Comparison of ENCODE assay signal across 8 mouse cellular contexts in genomic region chr13:21918570-21919419, GRCm38 (mm10). TPM values are rescaled to one million over a fixed set of nuclear protein-coding genes. Genes with fewer than 3 reads are reported as not detected.
DNase-seq lines count a peak whose midpoint lies in the region; ATAC-seq and TF ChIP-seq lines count a peak whose summit lies in the region.

No protein-coding gene starts in this region.

- peaks cover 35% of the 10 kb centered on the region for H3K27me3 ChIP-seq in hindbrain, postnatal 0 days (ENCODE audit: insufficient read depth, low read length)
- H3K27me3 ChIP-seq in liver, embryonic 12.5 days (replicated peaks) = peaks cover 12% of the 10 kb centered on the region; the same call in 1 of the 2 replicates
- no peaks in the 10 kb centered on the region for H3K27me3 ChIP-seq in myocyte (ENCODE audit: control insufficient read depth, insufficient read depth, insufficient read length)

- H3K4me3 ChIP-seq in layer of hippocampus, adult 2 months = peak overlapping the region; percentile 42
- peak overlapping the region; percentile 35 for H3K4me3 ChIP-seq in hindbrain, postnatal 0 days (ENCODE audit: low read length)
- H3K4me3 ChIP-seq in liver, embryonic 12.5 days = peak overlapping the region; percentile 68
- H3K4me3 ChIP-seq in myocyte = peak overlapping the region; percentile 13

- peak; percentile 56; the same call in 1 of the 2 replicates for ATAC-seq in hindbrain, postnatal 0 days
- peak; percentile 88 for ATAC-seq in liver, embryonic 12.5 days

- no peak for TF ChIP-seq POLR2A in brain, embryonic 14.5 days (IDR thresholded peaks at IDR 0.05; ENCODE audit: borderline replicate concordance, extremely low read depth, insufficient read depth, insufficient read length, poor library complexity, severe bottlenecking)
- no peak for TF ChIP-seq POLR2A in myocyte (IDR thresholded peaks at IDR 0.05; ENCODE audit: insufficient read length, low read depth)

- no peak overlapping the region for H3K27ac ChIP-seq in layer of hippocampus, adult 2 months
- no peak overlapping the region for H3K27ac ChIP-seq in hindbrain, postnatal 0 days
- peak overlapping the region; percentile 66 for H3K27ac ChIP-seq in liver, embryonic 12.5 days

- no peaks in the 10 kb centered on the region for H3K79me2 ChIP-seq in myocyte (ENCODE audit: control insufficient read depth, insufficient read depth)

- DNase-seq in layer of hippocampus, adult 2 months (ENCODE audit: low spot score in 2 of 2) = no peak
- DNase-seq in layer of hippocampus, adult 18-20 months (ENCODE audit: low spot score in 2 of 2) = no peak
- peak; percentile 71 for DNase-seq in brain, embryonic 14.5 days (ENCODE audit: low read depth)
- DNase-seq in gastrocnemius, adult 8-10 months (ENCODE audit: low spot score in 2 of 2) = peak; percentile 22 to 24
- peak; percentile 43 for DNase-seq in hindbrain, postnatal 0 days (ENCODE audit: low spot score)
- peak; percentile 44 to 70 for DNase-seq in thymus, adult 18-20 months

- peak overlapping the region; percentile 59 for H3K4me2 ChIP-seq in hindbrain, postnatal 0 days (ENCODE audit: low read depth, low read length)
- H3K4me2 ChIP-seq in liver, embryonic 12.5 days = peak overlapping the region; percentile 94
- H3K4me2 ChIP-seq in myocyte (ENCODE audit: low read depth) = peak overlapping the region; percentile 67

- H3K36me3 ChIP-seq in hindbrain, postnatal 0 days (ENCODE audit: insufficient read depth, low read length) = no peaks in the 10 kb centered on the region
- no peaks in the 10 kb centered on the region for H3K36me3 ChIP-seq in liver, embryonic 12.5 days
- H3K36me3 ChIP-seq in myocyte (ENCODE audit: control insufficient read depth, insufficient read depth) = no peaks in the 10 kb centered on the region

- WGBS in hindbrain, postnatal 0 days = 2% methylated on average over 38 of the region's 38 CpGs
- WGBS in liver, embryonic 12.5 days (ENCODE audit: insufficient replicate concordance) = under 1% methylated on average over 38 of the region's 38 CpGs

- H3K9me3 ChIP-seq in hindbrain, postnatal 0 days (ENCODE audit: low read length) = no peaks in the 10 kb centered on the region
- H3K9me3 ChIP-seq in liver, embryonic 12.5 days (replicated peaks) = no peaks in the 10 kb centered on the region

- no peak overlapping the region for H3K9ac ChIP-seq in hindbrain, postnatal 0 days (replicated peaks; ENCODE audit: low read length)
- H3K9ac ChIP-seq in liver, embryonic 12.5 days = peak overlapping the region; percentile 73

- no peaks in the 10 kb centered on the region for H3K4me1 ChIP-seq in hindbrain, postnatal 0 days (ENCODE audit: insufficient read depth, low read length)
- peaks cover 58% of the 10 kb centered on the region for H3K4me1 ChIP-seq in liver, embryonic 12.5 days

- TF ChIP-seq CTCF in layer of hippocampus, adult 2 months (conservative IDR thresholded peaks at IDR 0.05) = no peak
- TF ChIP-seq CTCF in brain, embryonic 14.5 days (IDR thresholded peaks at IDR 0.05; ENCODE audit: borderline replicate concordance, extremely low read depth, insufficient read depth, insufficient read length) = no peak
- no peak for TF ChIP-seq CTCF in hindbrain, postnatal 0 days (IDR thresholded peaks at IDR 0.05; ENCODE audit: low read depth)

- H3ac ChIP-seq in myocyte (ENCODE audit: control insufficient read depth, insufficient read length) = no peak overlapping the region

TF ChIP-seq in myocyte, 11 proteins besides CTCF, POLR2A, EP300 and RAD21:
- TF ChIP-seq E2F4 (IDR thresholded peaks at IDR 0.05; ENCODE audit: insufficient read depth) = no peak
- no peak for TF ChIP-seq MYOG (IDR thresholded peaks at IDR 0.05; ENCODE audit: control insufficient read depth in 1 of 3, insufficient read depth in 1 of 3, insufficient read length in 2 of 3, low read depth in 2 of 3)
- no peak for TF ChIP-seq SRF (IDR thresholded peaks at IDR 0.05; ENCODE audit: control insufficient read depth, insufficient read length, low read depth)
- TF ChIP-seq CEBPB (IDR thresholded peaks at IDR 0.05; ENCODE audit: insufficient read depth, poor library complexity, severe bottlenecking) = no peak
- TF ChIP-seq USF1 (IDR thresholded peaks at IDR 0.05; ENCODE audit: low read depth) = no peak

RNA-seq across cellular contexts. Expression of gene Zfp184, which starts 26.1 kb away (rescaled TPM):
- 1 to 10 TPM; 3.5 to 4.6 TPM for total RNA-seq in layer of hippocampus, adult 2 months (2021)
- total RNA-seq in layer of hippocampus, adult 18-20 months (2021) = 1 to 10 TPM; 2.5 to 2.9 TPM
- 14.5 and 14.9 TPM in 2 replicates for polyA plus RNA-seq in brain, embryonic 14.5 days (2012; rRNA removed)
- 1 to 10 TPM in 1 of 4 experiments, under 1 TPM in 3; 0.48 to 1.4 (median 0.80) TPM for total RNA-seq in gastrocnemius, adult 8-10 months (2022)
- 9.3 and 13.5 TPM in 2 replicates for total RNA-seq in hindbrain, postnatal 0 days (2014; rRNA removed)
- polyA plus RNA-seq in hindbrain, postnatal 0 days (2015; fragmentation: Nextera tagmentation; extraction: Ambion mirVana) = 7.8 and 9.6 TPM in 2 replicates
- 1.9 and 2.5 TPM in 2 replicates for polyA plus RNA-seq in liver, embryonic 12.5 days (2016; fragmentation: Nextera tagmentation; extraction: Ambion mirVana)
- 0.89 TPM for polyA plus RNA-seq in myocyte (2012; fragmentation: generic; extraction: Trizol)

Comparison
In these comparisons a context has a peak if more than half of its experiments do, and no peak if none do; other contexts are left out.
1. DNase-seq: peak in brain, embryonic 14.5 days (single experiment), gastrocnemius, adult 8-10 months (2 of 2), hindbrain, postnatal 0 days (single experiment) and thymus, adult 18-20 months (2 of 2); none in layer of hippocampus, adult 2 months (0 of 2) and layer of hippocampus, adult 18-20 months (0 of 2).
2. H3K4me3 ChIP-seq: peak in every context shown above with its lines; median percentile 68 in liver, embryonic 12.5 days; 42 in layer of hippocampus, adult 2 months; 35 in hindbrain, postnatal 0 days; 13 in myocyte.
3. Peak in every context shown above with its lines, with median percentiles within 50 percentile points of each other: H3K4me2 ChIP-seq.